Mouse (Mus musculus): ENCODE measurements around the gene Ppm1l. TPM values are rescaled to one million over a fixed set of nuclear protein-coding genes. Genes with fewer than 3 reads are reported as not detected.

The Ppm1l gene
- polyA plus RNA-seq, 1 experiment from 2014 or later: 5.8 TPM

GRCm38 (mm10) chr3:69525072-69525529 lies 208.4 kb downstream of the Ppm1l start:
- WGBS: 75% methylated on average over 8 of the region's 8 CpGs
- H3K27ac ChIP-seq: no peak overlapping the region
- H3K4me1 ChIP-seq: no peaks in the 10 kb centered on the region
- no peaks in the 10 kb centered on the region for H3K36me3 ChIP-seq
- H3K9me3 ChIP-seq: no peaks in the 10 kb centered on the region
- no peak overlapping the region for H3K4me3 ChIP-seq
- no peak for DNase-seq (ENCODE audit: low spot score)
- H3K27me3 ChIP-seq (ENCODE audit: insufficient read depth, poor library complexity, severe bottlenecking): no peaks in the 10 kb centered on the region

- Histone ChIP-seq H3K4me1 (no peaks in the 10 kb centered on the region), H3K9me3 (no peaks in the 10 kb centered on the region), H3K36me3 (no peaks in the 10 kb centered on the region), H3K27me3 (ENCODE audit: insufficient read depth, poor library complexity, severe bottlenecking) (no peaks in the 10 kb centered on the region), H3K4me3 (no peak overlapping the region), H3K27ac (no peak overlapping the region)
- WGBS: 82% methylated on average over 1 of the region's 1 CpGs
- no peak for DNase-seq (ENCODE audit: low spot score)
Observed at GRCm38 (mm10) chr3:69527384-69527783, 210.7 kb downstream of the Ppm1l start.

- H3K36me3 ChIP-seq: no peaks in the 10 kb centered on the region
- H3K27ac ChIP-seq: no peak overlapping the region
- no peaks in the 10 kb centered on the region for H3K27me3 ChIP-seq (ENCODE audit: insufficient read depth, poor library complexity, severe bottlenecking)
- DNase-seq (ENCODE audit: low spot score): no peak
- H3K9me3 ChIP-seq: no peaks in the 10 kb centered on the region
- H3K4me1 ChIP-seq: no peaks in the 10 kb centered on the region
- no peak overlapping the region for H3K4me3 ChIP-seq
- 69% methylated on average over 7 of the region's 7 CpGs for WGBS
Observed at GRCm38 (mm10) chr3:69529576-69529975, 212.9 kb downstream of the Ppm1l start.

- no peaks in the 10 kb centered on the region for H3K27me3 ChIP-seq (ENCODE audit: insufficient read depth, poor library complexity, severe bottlenecking)
- H3K36me3 ChIP-seq: no peaks in the 10 kb centered on the region
- DNase-seq (ENCODE audit: low spot score): peak; percentile 63
- H3K9me3 ChIP-seq: no peaks in the 10 kb centered on the region
- H3K4me3 ChIP-seq: no peak overlapping the region
- 70% methylated on average over 9 of the region's 9 CpGs for WGBS
- H3K4me1 ChIP-seq: no peaks in the 10 kb centered on the region
- H3K27ac ChIP-seq: no peak overlapping the region
Observed at GRCm38 (mm10) chr3:69531511-69531910, 214.8 kb downstream of the Ppm1l start.

GRCm38 (mm10) chr3:69532687-69533086 lies 216.0 kb downstream of the Ppm1l start:
- Histone ChIP-seq H3K4me1 (no peaks in the 10 kb centered on the region), H3K36me3 (no peaks in the 10 kb centered on the region), H3K27me3 (ENCODE audit: insufficient read depth, poor library complexity, severe bottlenecking) (no peaks in the 10 kb centered on the region), H3K4me3 (no peak overlapping the region), H3K9me3 (no peaks in the 10 kb centered on the region), H3K27ac (no peak overlapping the region)
- 64% methylated on average over 4 of the region's 4 CpGs for WGBS
- DNase-seq (ENCODE audit: low spot score): peak; percentile 50

- no peaks in the 10 kb centered on the region for H3K36me3 ChIP-seq
- H3K4me3 ChIP-seq: no peak overlapping the region
- no peaks in the 10 kb centered on the region for H3K9me3 ChIP-seq
- H3K27ac ChIP-seq: no peak overlapping the region
- H3K4me1 ChIP-seq: peaks cover 5% of the 10 kb centered on the region
- 93% methylated on average over 10 of the region's 10 CpGs for WGBS
- peak; percentile 43 for DNase-seq (ENCODE audit: low spot score)
- no peaks in the 10 kb centered on the region for H3K27me3 ChIP-seq (ENCODE audit: insufficient read depth, poor library complexity, severe bottlenecking)
Observed at GRCm38 (mm10) chr3:69535486-69535885, 218.8 kb downstream of the Ppm1l start.

GRCm38 (mm10) chr3:69535941-69536647 lies 219.4 kb downstream of the Ppm1l start:
- Histone ChIP-seq H3K9me3 (no peaks in the 10 kb centered on the region), H3K27ac (no peak overlapping the region), H3K4me1 (peaks cover 5% of the 10 kb centered on the region), H3K4me3 (no peak overlapping the region), H3K27me3 (ENCODE audit: insufficient read depth, poor library complexity, severe bottlenecking) (no peaks in the 10 kb centered on the region), H3K36me3 (no peaks in the 10 kb centered on the region)
- WGBS: 83% methylated on average over 25 of the region's 25 CpGs
- peak; percentile 61 for DNase-seq (ENCODE audit: low spot score)

- H3K27me3 ChIP-seq (ENCODE audit: insufficient read depth, poor library complexity, severe bottlenecking): no peaks in the 10 kb centered on the region
- H3K4me3 ChIP-seq: no peak overlapping the region
- peak; percentile 39 for DNase-seq (ENCODE audit: low spot score)
- no peaks in the 10 kb centered on the region for H3K9me3 ChIP-seq
- 77% methylated on average over 8 of the region's 8 CpGs for WGBS
- H3K36me3 ChIP-seq: no peaks in the 10 kb centered on the region
- peaks cover 5% of the 10 kb centered on the region for H3K4me1 ChIP-seq
- no peak overlapping the region; the same call in 1 of the 2 replicates for H3K27ac ChIP-seq
Observed at GRCm38 (mm10) chr3:69542962-69543361, 226.3 kb downstream of the Ppm1l start.

GRCm38 (mm10) chr3:69543730-69544129 lies 227.1 kb downstream of the Ppm1l start:
- no peaks in the 10 kb centered on the region for H3K9me3 ChIP-seq
- no peak overlapping the region for H3K27ac ChIP-seq
- 85% methylated on average over 1 of the region's 1 CpGs for WGBS
- no peaks in the 10 kb centered on the region for H3K27me3 ChIP-seq (ENCODE audit: insufficient read depth, poor library complexity, severe bottlenecking)
- DNase-seq (ENCODE audit: low spot score): peak; percentile 5
- H3K4me1 ChIP-seq: peaks cover 11% of the 10 kb centered on the region
- H3K36me3 ChIP-seq: no peaks in the 10 kb centered on the region
- H3K4me3 ChIP-seq: no peak overlapping the region

- Histone ChIP-seq H3K27ac (no peak overlapping the region), H3K27me3 (ENCODE audit: insufficient read depth, poor library complexity, severe bottlenecking) (no peaks in the 10 kb centered on the region), H3K4me1 (peaks cover 15% of the 10 kb centered on the region), H3K9me3 (no peaks in the 10 kb centered on the region), H3K4me3 (no peak overlapping the region), H3K36me3 (no peaks in the 10 kb centered on the region)
- WGBS: 83% methylated on average over 5 of the region's 5 CpGs
- peak; percentile 14 for DNase-seq (ENCODE audit: low spot score)
Observed at GRCm38 (mm10) chr3:69545017-69545416, 228.4 kb downstream of the Ppm1l start.

GRCm38 (mm10) chr3:69548704-69549455 lies 232.2 kb downstream of the Ppm1l start:
- no peaks in the 10 kb centered on the region for H3K36me3 ChIP-seq
- H3K4me3 ChIP-seq: peak overlapping the region; percentile 31; the same call in 1 of the 2 replicates
- H3K27me3 ChIP-seq (ENCODE audit: insufficient read depth, poor library complexity, severe bottlenecking): no peaks in the 10 kb centered on the region
- WGBS: 56% methylated on average over 22 of the region's 22 CpGs
- DNase-seq (ENCODE audit: low spot score): peak; percentile 68
- H3K27ac ChIP-seq: peak overlapping the region; percentile 59; the same call in 1 of the 2 replicates
- H3K4me1 ChIP-seq: peaks cover 15% of the 10 kb centered on the region
- no peaks in the 10 kb centered on the region for H3K9me3 ChIP-seq

GRCm38 (mm10) chr3:69549602-69550001 lies 232.9 kb downstream of the Ppm1l start:
- no peaks in the 10 kb centered on the region for H3K27me3 ChIP-seq (ENCODE audit: insufficient read depth, poor library complexity, severe bottlenecking)
- H3K27ac ChIP-seq: peak overlapping the region; percentile 59; the same call in 1 of the 2 replicates
- WGBS: 75% methylated on average over 4 of the region's 4 CpGs
- no peak overlapping the region for H3K4me3 ChIP-seq
- peak; percentile 55 for DNase-seq (ENCODE audit: low spot score)
- H3K9me3 ChIP-seq: no peaks in the 10 kb centered on the region
- peaks cover 15% of the 10 kb centered on the region for H3K4me1 ChIP-seq
- no peaks in the 10 kb centered on the region for H3K36me3 ChIP-seq

- Histone ChIP-seq H3K27ac (0 out of 2 replicates have a peak overlapping the region, but pooled peaks have one; percentile 29), H3K36me3 (no peaks in the 10 kb centered on the region), H3K4me1 (peaks cover 11% of the 10 kb centered on the region; the same call in 1 of the 2 replicates), H3K27me3 (ENCODE audit: insufficient read depth, poor library complexity, severe bottlenecking) (no peaks in the 10 kb centered on the region), H3K4me3 (no peak overlapping the region), H3K9me3 (no peaks in the 10 kb centered on the region)
- DNase-seq (ENCODE audit: low spot score): no peak
- whole genome bisulfite sequencing: 84% methylated on average over 6 of the region's 6 CpGs
Observed at GRCm38 (mm10) chr3:69555511-69555910, 238.8 kb downstream of the Ppm1l start.
